Mouse (Mus musculus) hindbrain, embryonic 12.5 days (tissue): ENCODE measurements around the gene Dnajb2. TPM values are rescaled to one million over a fixed set of nuclear protein-coding genes. Genes with fewer than 3 reads are reported as not detected.
A peak's percentile ranks its signal among the peaks of the same experiment; 100 is the strongest.

ENCODE experiments used
- ATAC-seq: fragments of 200-750 bp; cut with Nextera tagmentation; 2 replicates; pipeline ENCODE4 v1.8.0; 2017; ENCODE audit warnings: moderate TSS enrichment; ENCODE audit not compliant: low FRiP score
- H3K27ac ChIP-seq: fragments of 300-500 bp; sonication (generic); 2 replicates; pipeline ENCODE4 v1.5.1; 2016; ENCODE audit warnings: mild to moderate bottlenecking
- H3K27me3 ChIP-seq: fragments of 300-500 bp; sonication (generic); 2 replicates; pipeline ENCODE4 v1.6.1; 2016; ENCODE audit warnings: mild to moderate bottlenecking
- H3K36me3 ChIP-seq: fragments of 300-500 bp; sonication (generic); 2 replicates; pipeline ENCODE4 v1.6.1; 2016; ENCODE audit warnings: mild to moderate bottlenecking
- H3K4me1 ChIP-seq: fragments of 300-500 bp; sonication (generic); 2 replicates; pipeline ENCODE4 v1.6.1; 2016
- H3K4me2 ChIP-seq: fragments of 300-500 bp; sonication (generic); replicated peaks from 2 replicates; pipeline ENCODE4 v1.6.1; 2016; ENCODE audit warnings: mild to moderate bottlenecking
- H3K4me3 ChIP-seq: fragments of 300-500 bp; sonication (generic); 2 replicates; pipeline ENCODE4 v1.5.1; 2016; ENCODE audit warnings: mild to moderate bottlenecking
- H3K9ac ChIP-seq: fragments of 300-500 bp; sonication (generic); 2 replicates; pipeline ENCODE4 v1.6.1; 2016; ENCODE audit warnings: mild to moderate bottlenecking, moderate library complexity
- H3K9me3 ChIP-seq: fragments of 300-500 bp; sonication (generic); replicated peaks from 2 replicates; pipeline ENCODE4 v1.6.1; 2016; ENCODE audit warnings: mild to moderate bottlenecking
- WGBS: fragments of 180-500 bp; shearing (Covaris S2); methylation state at CpG from one replicate; pipeline ENCODE4 v1.1.7; 2016; 5-methylcytosine and 5-hydroxymethylcytosine counted together
- polyA plus RNA-seq: library from polyadenylated mRNA; unstranded; fragments of >200 nt; fragmentation: Nextera tagmentation; extraction: Ambion mirVana; gene quantifications from 2 replicates; pipeline ENCODE4 v1.2.1, GENCODE M21; 2016

Gene Dnajb2
- polyA plus RNA-seq, 1 experiment from 2014 or later: 54.6 TPM

DNA sequence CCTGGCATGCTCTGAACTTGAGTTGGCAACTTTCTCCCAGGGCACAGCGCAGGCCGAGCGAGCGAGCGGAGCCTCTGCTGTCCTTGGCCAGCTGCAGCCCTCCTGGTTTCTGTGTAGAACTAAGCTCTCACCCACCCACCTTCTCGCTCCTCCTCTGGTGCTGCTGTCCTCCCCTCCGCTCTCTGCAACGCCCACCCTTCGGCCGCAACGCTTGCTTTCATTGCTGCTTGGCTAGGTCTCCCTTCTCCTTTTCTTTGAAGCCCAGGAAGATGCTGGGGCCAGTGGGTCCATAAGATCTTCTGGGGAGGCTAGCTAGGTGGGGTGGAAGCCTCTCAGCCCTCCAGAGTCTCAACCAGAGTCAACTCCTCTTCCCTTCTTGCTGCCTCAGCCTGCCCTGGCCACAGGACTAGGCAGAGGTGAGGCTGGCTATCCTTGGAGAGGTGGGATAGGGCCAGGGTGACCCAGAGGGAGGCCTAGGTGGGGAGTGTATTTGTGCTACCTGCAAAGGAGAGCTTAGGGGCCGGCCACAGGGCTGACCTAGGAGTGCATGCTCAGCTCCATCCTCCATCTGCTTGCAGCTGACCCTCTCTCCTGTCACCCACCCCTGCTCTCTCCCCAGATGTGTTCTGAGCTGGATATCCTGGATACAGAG, 8.1 kb downstream of the Dnajb2 start:
- WGBS: 87% methylated on average over 12 of the region's 12 CpGs
- no peaks in the 10 kb centered on the region for H3K27me3 ChIP-seq
- peaks cover 36% of the 10 kb centered on the region for H3K36me3 ChIP-seq
- ATAC-seq: no peak
- H3K4me2 ChIP-seq: no peak overlapping the region
- no peak overlapping the region for H3K9ac ChIP-seq
- H3K9me3 ChIP-seq: no peaks in the 10 kb centered on the region
- H3K4me3 ChIP-seq: no peak overlapping the region
- no peak overlapping the region for H3K27ac ChIP-seq
- peaks cover 11% of the 10 kb centered on the region for H3K4me1 ChIP-seq

DNA sequence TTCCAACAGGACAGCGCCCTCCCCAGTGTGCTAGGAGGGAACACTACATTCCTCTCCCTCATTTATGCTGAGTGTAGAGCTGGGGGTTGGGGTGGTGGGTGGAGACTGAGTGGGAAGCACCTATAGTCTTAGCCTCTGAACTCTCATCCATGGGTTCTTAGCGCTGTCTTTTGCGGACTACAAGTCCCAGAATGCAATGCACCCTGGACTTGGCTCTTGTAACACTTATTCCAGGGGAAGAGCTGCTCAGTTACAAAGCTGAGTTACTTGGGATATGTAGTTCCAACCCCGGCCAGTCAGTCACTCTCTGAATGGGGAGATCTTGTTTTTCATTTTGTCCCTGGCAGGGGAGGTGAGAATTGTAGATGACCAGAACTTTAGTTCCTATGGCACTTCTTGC, 8.6 kb downstream of the Dnajb2 start:
- Histone ChIP-seq H3K27me3 (no peaks in the 10 kb centered on the region), H3K36me3 (peaks cover 31% of the 10 kb centered on the region), H3K4me2 (no peak overlapping the region), H3K27ac (no peak overlapping the region), H3K4me1 (peaks cover 11% of the 10 kb centered on the region), H3K9ac (no peak overlapping the region), H3K4me3 (no peak overlapping the region), H3K9me3 (no peaks in the 10 kb centered on the region)
- 13% methylated on average over 4 of the region's 4 CpGs for WGBS
- peak; percentile 47; the same call in 1 of the 2 replicates for ATAC-seq

DNA sequence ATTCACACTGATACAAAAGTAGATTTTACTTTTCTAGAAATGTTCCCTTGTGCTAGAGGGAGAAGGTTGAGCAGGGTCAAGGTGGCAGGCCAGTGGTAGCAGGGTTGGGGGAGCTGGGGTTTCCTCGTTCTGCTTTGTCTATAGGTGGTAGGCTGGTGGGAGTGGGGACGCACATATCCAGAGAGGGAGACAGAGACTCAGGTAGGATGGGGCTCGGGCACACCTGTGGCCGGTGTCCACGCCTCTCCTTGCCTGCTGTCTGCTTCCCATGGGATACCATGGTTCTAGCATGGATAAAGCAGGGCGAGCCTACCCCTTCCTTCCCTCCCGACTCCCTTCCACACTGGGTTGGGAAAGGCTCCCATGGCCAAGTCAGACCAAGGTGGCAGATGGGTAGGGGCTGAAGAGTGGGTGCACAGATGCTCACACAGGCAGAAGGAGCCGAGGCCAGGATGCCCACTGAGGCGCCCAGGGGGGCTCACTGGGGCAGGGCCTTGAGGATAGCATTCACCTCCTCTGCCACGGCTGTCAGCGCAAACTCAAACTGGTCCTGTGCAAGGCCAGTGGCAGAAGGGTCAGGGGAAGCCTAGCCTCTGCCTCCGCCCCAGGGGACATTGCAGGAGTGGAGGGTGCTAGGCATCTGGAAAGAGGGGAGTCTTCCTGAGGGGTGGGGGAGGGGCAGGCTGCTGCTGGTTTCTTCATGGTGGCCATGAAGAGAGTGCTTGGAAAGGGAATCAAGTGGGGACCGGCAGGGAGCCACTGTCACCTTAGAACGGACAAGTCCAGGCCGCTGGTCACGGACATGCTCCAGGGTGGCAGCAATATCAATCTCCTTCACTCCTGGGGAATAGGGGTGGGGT, 11.1 kb downstream of the Dnajb2 start:
- H3K36me3 ChIP-seq: peaks cover 13% of the 10 kb centered on the region
- ATAC-seq: no peak
- H3K9ac ChIP-seq: peak overlapping the region; percentile 1; the same call in 1 of the 2 replicates
- no peak overlapping the region for H3K27ac ChIP-seq
- WGBS: 72% methylated on average over 16 of the region's 16 CpGs
- no peaks in the 10 kb centered on the region for H3K9me3 ChIP-seq
- H3K4me3 ChIP-seq: no peak overlapping the region
- H3K4me2 ChIP-seq: no peak overlapping the region
- peaks cover 2% of the 10 kb centered on the region; the same call in 1 of the 2 replicates for H3K27me3 ChIP-seq
- H3K4me1 ChIP-seq: peaks cover 21% of the 10 kb centered on the region

DNA sequence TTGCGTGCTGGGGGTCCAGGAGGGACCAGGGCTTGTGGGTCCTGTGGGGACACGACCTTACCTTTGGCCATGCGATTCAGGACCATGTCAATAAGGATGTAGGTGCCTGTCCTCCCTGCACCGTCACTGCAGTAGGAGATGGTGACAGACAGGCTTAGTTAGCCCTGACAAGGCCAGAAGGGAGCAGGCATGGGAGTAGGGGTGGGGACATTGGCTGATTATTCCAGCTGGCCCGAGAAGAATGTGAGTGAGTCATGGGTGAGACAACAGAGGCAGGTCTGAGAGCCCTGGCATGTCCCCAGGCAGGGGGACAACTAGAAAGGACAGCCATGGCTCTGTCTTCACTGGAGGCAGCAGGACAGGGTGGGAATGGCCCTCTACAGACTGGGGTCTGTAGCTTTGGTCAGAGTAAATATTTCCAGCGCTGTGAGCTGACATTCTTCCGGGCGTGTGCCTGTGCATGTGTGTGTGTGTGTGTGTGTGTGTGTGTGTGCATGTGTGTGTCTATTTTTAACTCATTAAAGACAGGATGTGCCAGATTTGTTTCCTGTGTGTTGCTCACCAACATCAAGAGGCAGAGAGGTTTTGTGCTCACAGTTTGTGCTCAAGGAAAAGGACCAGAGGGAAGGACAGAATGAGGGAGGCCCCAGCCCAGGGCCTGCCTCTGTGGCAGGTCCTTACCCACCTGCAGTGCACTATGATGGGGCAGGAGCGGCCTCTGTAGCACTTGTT, 12.0 kb downstream of the Dnajb2 start:
- no peak for ATAC-seq
- H3K4me3 ChIP-seq: no peak overlapping the region
- 52% methylated on average over 9 of the region's 9 CpGs for WGBS
- H3K4me1 ChIP-seq: peaks cover 21% of the 10 kb centered on the region
- peaks cover 7% of the 10 kb centered on the region for H3K36me3 ChIP-seq
- H3K27me3 ChIP-seq: peaks cover 11% of the 10 kb centered on the region
- H3K4me2 ChIP-seq: no peak overlapping the region
- no peak overlapping the region for H3K27ac ChIP-seq
- H3K9ac ChIP-seq: peak overlapping the region; percentile 15
- H3K9me3 ChIP-seq: no peaks in the 10 kb centered on the region

DNA sequence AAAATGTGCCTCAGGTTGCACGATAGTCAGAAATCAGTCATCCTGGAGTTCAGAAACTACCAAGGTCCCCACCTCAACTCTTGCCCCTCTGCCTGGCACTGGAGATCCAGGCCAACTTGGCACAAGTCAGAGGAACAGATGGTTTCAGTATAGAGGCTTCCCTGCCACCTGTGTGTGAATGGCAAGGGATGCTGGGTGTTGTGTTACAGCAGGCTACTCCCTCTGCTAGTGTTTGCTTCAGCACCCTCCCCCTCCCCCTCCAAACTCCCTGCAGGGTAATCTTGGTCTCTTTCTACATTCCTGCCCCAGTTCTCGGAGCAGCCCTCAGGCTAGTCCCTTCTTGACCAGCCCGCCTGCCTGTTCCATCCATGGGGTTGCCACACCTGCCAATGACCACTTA, 14.3 kb downstream of the Dnajb2 start:
- peaks cover 13% of the 10 kb centered on the region for H3K27me3 ChIP-seq
- H3K9ac ChIP-seq: no peak overlapping the region
- H3K4me2 ChIP-seq: no peak overlapping the region
- H3K9me3 ChIP-seq: no peaks in the 10 kb centered on the region
- peaks cover 21% of the 10 kb centered on the region for H3K4me1 ChIP-seq
- no peak for ATAC-seq
- WGBS: 54% methylated on average over 3 of the region's 3 CpGs
- no peak overlapping the region for H3K27ac ChIP-seq
- no peak overlapping the region for H3K4me3 ChIP-seq
- H3K36me3 ChIP-seq: no peaks in the 10 kb centered on the region

DNA sequence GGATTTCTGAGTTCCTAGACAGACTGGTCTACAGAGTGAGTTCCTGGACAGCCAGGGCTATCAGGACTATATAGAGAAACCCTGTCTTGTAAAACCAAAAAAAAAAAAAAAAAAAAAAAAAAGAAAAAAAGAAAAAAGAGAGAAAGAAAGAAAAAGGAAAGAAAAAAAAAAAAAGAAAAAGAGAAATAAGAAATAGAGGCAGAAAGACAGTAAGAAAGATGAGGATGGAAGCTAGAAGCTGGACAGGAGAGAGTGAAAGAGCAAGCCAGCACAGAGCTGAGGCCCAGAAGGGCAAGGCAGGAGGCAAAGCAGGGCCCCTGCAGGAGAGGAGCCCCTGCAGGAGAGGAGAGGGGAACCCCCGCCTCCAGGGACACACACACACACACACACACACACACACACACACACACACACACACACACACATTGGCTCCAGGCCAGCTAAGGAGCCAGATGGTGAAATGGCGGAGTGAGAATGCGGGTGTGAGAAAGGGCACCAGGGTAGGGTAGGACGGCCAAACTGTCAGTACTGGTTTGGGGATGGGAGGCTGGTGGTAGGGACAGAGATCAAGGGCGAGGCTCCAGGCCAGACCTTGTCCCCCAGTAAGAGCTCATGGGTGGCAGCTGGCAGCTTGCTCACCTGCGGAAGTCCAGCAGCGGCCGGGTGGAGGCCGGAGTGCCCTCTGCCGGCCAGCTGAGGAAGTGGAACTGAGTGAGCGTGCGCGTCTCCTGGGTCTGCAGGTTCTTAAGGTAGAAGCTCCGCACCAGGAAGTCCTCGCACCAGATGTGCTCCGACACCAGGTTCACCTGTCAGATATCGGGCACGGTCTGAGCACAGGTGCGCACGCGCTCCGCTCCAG, 15.1 kb downstream of the Dnajb2 start:
- Histone ChIP-seq H3K36me3 (no peaks in the 10 kb centered on the region), H3K4me1 (peaks cover 23% of the 10 kb centered on the region), H3K27ac (no peak overlapping the region), H3K9me3 (no peaks in the 10 kb centered on the region), H3K4me3 (peak overlapping the region; percentile 8; the same call in 1 of the 2 replicates), H3K9ac (0 out of 2 replicates have a peak overlapping the region, but pooled peaks have one; percentile 15), H3K4me2 (peak overlapping the region; percentile 45), H3K27me3 (peaks cover 20% of the 10 kb centered on the region)
- 5% methylated on average over 22 of the region's 22 CpGs for WGBS
- ATAC-seq: peak; percentile 48; the same call in 1 of the 2 replicates

DNA sequence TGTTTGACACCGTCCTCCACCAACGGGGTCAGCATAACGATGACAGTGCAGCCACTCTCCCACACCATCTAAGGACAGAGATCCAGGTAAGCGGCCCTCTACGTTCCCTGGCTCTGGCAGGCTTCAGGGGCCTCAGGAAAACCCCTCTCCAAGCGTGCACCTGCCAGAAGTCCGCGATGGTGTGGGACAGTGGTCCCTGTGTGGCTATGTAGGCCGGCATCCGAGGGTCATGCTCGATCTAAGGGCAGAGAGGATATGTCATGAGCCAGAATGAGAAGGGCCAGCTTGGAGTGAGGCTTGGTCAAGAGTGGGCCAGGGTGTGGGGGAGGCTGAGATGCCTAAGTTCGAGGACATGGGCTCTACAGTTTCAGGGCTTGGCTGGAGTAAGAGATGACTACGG, 16.1 kb downstream of the Dnajb2 start:
- Histone ChIP-seq H3K27ac (no peak overlapping the region), H3K4me1 (peaks cover 22% of the 10 kb centered on the region), H3K36me3 (no peaks in the 10 kb centered on the region), H3K27me3 (peaks cover 20% of the 10 kb centered on the region), H3K4me3 (no peak overlapping the region), H3K9me3 (no peaks in the 10 kb centered on the region), H3K9ac (no peak overlapping the region), H3K4me2 (no peak overlapping the region)
- 70% methylated on average over 13 of the region's 13 CpGs for WGBS
- ATAC-seq: no peak

DNA sequence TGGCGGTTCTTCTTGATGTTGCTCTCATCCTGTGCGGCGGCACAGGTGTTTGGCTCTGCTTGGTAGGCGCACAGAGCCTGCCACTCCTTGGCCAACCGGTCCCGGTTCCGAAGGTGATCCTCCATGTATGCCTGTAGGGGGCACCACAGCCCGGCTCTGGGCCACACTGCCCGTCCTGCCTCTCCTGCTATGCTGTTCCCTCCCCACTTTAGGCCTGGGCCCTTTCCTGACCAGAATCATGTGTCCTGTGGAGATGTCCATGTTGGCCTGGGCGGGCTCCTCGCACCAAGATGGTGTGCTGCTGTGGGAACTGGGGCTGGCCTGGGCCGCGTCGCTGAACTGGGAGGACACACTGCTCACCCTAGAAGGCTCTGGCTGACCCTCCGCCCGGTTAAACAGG, 16.8 kb downstream of the Dnajb2 start:
- no peak overlapping the region for H3K4me3 ChIP-seq
- 70% methylated on average over 16 of the region's 16 CpGs for WGBS
- H3K36me3 ChIP-seq: no peaks in the 10 kb centered on the region
- no peak overlapping the region for H3K9ac ChIP-seq
- H3K4me1 ChIP-seq: peaks cover 15% of the 10 kb centered on the region
- ATAC-seq: 0 out of 2 replicates have a peak, but pooled peaks have one; percentile 10
- H3K4me2 ChIP-seq: no peak overlapping the region
- H3K9me3 ChIP-seq: no peaks in the 10 kb centered on the region
- H3K27me3 ChIP-seq: peaks cover 23% of the 10 kb centered on the region
- H3K27ac ChIP-seq: no peak overlapping the region

DNA sequence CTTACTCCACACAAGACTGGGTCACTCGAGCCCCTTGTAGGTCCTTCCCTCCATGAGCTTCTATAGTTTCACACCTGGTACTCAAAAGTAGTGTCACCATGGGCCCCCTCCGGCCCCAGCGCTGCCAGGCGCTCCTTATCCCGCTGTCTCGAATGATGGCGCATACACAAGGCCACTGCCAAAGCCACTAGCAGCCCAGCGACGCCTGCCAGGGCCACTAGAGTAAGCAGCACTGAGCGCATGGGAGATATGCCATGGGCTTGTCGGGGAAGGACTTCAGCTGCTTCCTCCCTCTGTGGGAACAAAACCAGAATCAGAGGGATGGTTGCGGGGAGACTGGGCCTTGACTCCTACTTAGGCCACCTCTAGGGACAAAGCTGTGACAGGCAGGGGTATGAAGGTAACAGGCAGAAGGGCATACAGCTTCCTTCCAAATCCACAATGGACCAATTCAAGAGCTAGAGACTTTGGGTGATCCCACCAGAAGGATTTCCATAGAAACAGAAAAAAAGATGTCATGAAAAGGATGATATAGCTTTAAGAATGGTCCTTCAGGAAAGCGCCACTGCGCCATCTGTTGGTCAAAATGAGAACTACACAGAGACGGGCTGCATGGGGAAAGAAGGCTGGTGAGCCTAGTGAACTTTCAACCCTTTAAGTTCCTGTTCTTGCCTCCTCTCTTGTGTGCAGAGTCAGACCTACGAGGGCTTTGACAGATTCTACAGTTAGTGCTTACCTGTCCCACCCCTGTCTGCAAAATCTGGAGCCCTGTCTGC, 17.8 kb downstream of the Dnajb2 start:
- peaks cover 28% of the 10 kb centered on the region for H3K27me3 ChIP-seq

DNA sequence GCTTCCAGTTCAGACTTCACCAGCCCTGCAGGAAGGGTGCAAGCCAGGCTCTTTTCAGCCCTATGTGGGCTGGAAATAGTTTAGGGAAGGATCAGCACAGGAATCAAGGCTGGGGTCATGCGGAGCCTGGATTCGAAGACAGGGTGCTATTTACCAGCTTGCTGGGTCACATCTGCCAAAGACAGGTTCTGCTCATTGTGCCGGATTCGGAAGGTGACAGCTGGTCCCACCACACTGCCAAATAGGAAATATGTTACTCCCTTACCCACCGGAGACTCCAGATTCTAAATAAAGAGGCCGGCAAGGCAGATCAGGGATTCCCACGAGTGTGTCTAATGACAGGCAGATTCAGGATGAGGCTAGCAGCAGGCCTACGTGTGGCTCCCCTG, 18.4 kb downstream of the Dnajb2 start:
- peaks cover 12% of the 10 kb centered on the region; the same call in 1 of the 2 replicates for H3K4me1 ChIP-seq
- no peaks in the 10 kb centered on the region for H3K36me3 ChIP-seq
- 0 out of 2 replicates have a peak overlapping the region, but pooled peaks have one; percentile 23 for H3K9ac ChIP-seq
- no peak overlapping the region for H3K4me3 ChIP-seq
- H3K4me2 ChIP-seq: no peak overlapping the region
- peaks cover 32% of the 10 kb centered on the region for H3K27me3 ChIP-seq
- no peak overlapping the region for H3K27ac ChIP-seq
- WGBS: 65% methylated on average over 8 of the region's 8 CpGs
- no peaks in the 10 kb centered on the region for H3K9me3 ChIP-seq
- no peak for ATAC-seq

More for the DNA sequence above, 17.8 kb downstream of the Dnajb2 start:
- no peak overlapping the region for H3K4me3 ChIP-seq
- H3K27ac ChIP-seq: no peak overlapping the region
- H3K4me2 ChIP-seq: no peak overlapping the region
- no peak overlapping the region for H3K9ac ChIP-seq
- no peak for ATAC-seq
- H3K9me3 ChIP-seq: no peaks in the 10 kb centered on the region
- 65% methylated on average over 16 of the region's 16 CpGs for WGBS
- peaks cover 12% of the 10 kb centered on the region; the same call in 1 of the 2 replicates for H3K4me1 ChIP-seq
- no peaks in the 10 kb centered on the region for H3K36me3 ChIP-seq

DNA sequence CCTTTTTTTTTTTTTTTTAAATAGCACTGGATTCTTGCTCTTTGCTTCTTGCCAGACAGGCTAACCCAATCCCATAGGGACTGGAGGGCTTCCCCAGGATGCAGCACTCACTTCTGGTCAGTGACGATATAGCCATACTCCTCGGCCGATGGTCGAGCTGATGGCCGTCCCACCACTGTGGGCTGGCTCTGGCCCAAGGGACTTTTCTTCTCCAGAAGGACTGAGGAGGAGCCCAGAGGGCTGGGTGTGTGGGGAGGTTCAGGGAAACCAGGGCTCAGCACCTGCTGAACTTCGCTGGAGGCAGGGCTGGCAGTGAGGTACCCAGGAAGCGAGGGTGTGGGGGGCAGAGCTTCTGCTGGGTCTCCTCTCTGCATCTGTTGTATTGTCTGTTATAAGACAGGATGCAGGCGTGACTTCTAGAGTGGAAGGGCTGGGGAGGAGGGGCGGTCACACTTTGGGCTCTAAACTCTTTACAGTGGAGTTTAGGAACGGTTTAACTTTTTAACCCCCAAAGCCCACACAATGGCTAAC, 19.4 kb downstream of the Dnajb2 start:
- H3K36me3 ChIP-seq: no peaks in the 10 kb centered on the region
- no peak overlapping the region for H3K4me2 ChIP-seq
- no peak overlapping the region for H3K9ac ChIP-seq
- H3K27ac ChIP-seq: no peak overlapping the region
- peaks cover 36% of the 10 kb centered on the region for H3K27me3 ChIP-seq
- 72% methylated on average over 10 of the region's 10 CpGs for WGBS
- H3K4me3 ChIP-seq: no peak overlapping the region
- ATAC-seq: no peak
- peaks cover 12% of the 10 kb centered on the region; the same call in 1 of the 2 replicates for H3K4me1 ChIP-seq
- no peaks in the 10 kb centered on the region for H3K9me3 ChIP-seq
